Mouse (Mus musculus): ENCODE results near the gene Ppp1r27. TPM values are rescaled to one million over a fixed set of nuclear protein-coding genes. Genes with fewer than 3 reads are reported as not detected.
"Not testable (repeated sequence)": the region's sequence is repeated elsewhere in the genome, so short reads cannot be mapped to it uniquely, and the experiment has no call there.

Gene Ppp1r27
- polyA plus RNA-seq (2015; fragmentation: Nextera tagmentation; extraction: Ambion mirVana) = 3.3 and 8.5 TPM in 2 replicates

- Histone ChIP-seq H3K36me3 (ENCODE audit: control insufficient read depth, insufficient read depth) (no peaks in the 10 kb centered on the region), H3K9me3 (replicated peaks; ENCODE audit: control insufficient read depth, low read length) (no peaks in the 10 kb centered on the region), H3K4me2 (ENCODE audit: low read depth, low read length) (peak within 1 kb of the TSS; percentile 84), H3K4me3 (ENCODE audit: low read length) (peak within 1 kb of the TSS; percentile 68), H3K9ac (ENCODE audit: low read length) (peak within 1 kb of the TSS; percentile 86), H3K4me1 (ENCODE audit: control insufficient read depth, insufficient read depth, low read length) (peaks cover 26% of the 10 kb centered on the region), H3K27me3 (ENCODE audit: control insufficient read depth, insufficient read depth, low read length) (no peaks in the 10 kb centered on the region), H3K27ac (ENCODE audit: low read length) (peak within 1 kb of the TSS; percentile 69)
- WGBS = 92% methylated on average over 28 of the region's 28 CpGs
- ATAC-seq (replicated peaks; ENCODE audit: extremely low read depth, insufficient read depth, low FRiP score) = no peak
Measured at GRCm38 (mm10) chr11:120550810-120551440, at the start of gene Ppp1r27. Gene Ppp1r27, minus strand, starts transcription at chr11:120551132.

- no peak overlapping the region for H3K27ac ChIP-seq (ENCODE audit: low read length)
- WGBS = 85% methylated on average over 3 of the region's 3 CpGs
- peaks cover 17% of the 10 kb centered on the region for H3K4me1 ChIP-seq (ENCODE audit: control insufficient read depth, insufficient read depth, low read length)
- no peak overlapping the region for H3K4me2 ChIP-seq (ENCODE audit: low read depth, low read length)
- H3K27me3 ChIP-seq (ENCODE audit: control insufficient read depth, insufficient read depth, low read length) = no peaks in the 10 kb centered on the region
- no peak for ATAC-seq (replicated peaks; ENCODE audit: extremely low read depth, insufficient read depth, low FRiP score)
- H3K36me3 ChIP-seq (ENCODE audit: control insufficient read depth, insufficient read depth) = peaks cover 29% of the 10 kb centered on the region
- H3K4me3 ChIP-seq (ENCODE audit: low read length) = no peak overlapping the region
- H3K9me3 ChIP-seq (replicated peaks; ENCODE audit: control insufficient read depth, low read length) = no peaks in the 10 kb centered on the region
- H3K9ac ChIP-seq (ENCODE audit: low read length) = no peak overlapping the region
Measured at GRCm38 (mm10) chr11:120600716-120601115, 49.8 kb upstream of the Ppp1r27 start.

- 47% methylated on average over 17 of the region's 17 CpGs for WGBS
- H3K4me2 ChIP-seq (ENCODE audit: low read depth, low read length) = peak overlapping the region; percentile 90
- no peaks in the 10 kb centered on the region for H3K27me3 ChIP-seq (ENCODE audit: control insufficient read depth, insufficient read depth, low read length)
- H3K27ac ChIP-seq (ENCODE audit: low read length) = peak overlapping the region; percentile 73; the same call in 1 of the 2 replicates
- H3K9me3 ChIP-seq (replicated peaks; ENCODE audit: control insufficient read depth, low read length) = no peaks in the 10 kb centered on the region
- peaks cover 17% of the 10 kb centered on the region for H3K4me1 ChIP-seq (ENCODE audit: control insufficient read depth, insufficient read depth, low read length)
- peak overlapping the region; percentile 91 for H3K4me3 ChIP-seq (ENCODE audit: low read length)
- H3K9ac ChIP-seq (ENCODE audit: low read length) = peak overlapping the region; percentile 75
- peaks cover 39% of the 10 kb centered on the region for H3K36me3 ChIP-seq (ENCODE audit: control insufficient read depth, insufficient read depth)
- ATAC-seq (replicated peaks; ENCODE audit: extremely low read depth, insufficient read depth, low FRiP score) = no peak
Measured at GRCm38 (mm10) chr11:120598990-120599549, 48.1 kb upstream of the Ppp1r27 start.

GRCm38 (mm10) chr11:120598283-120598989, 47.5 kb upstream of the Ppp1r27 start, which contains the start of the genes Alyref and Anapc11:
Gene Alyref, minus strand, starts transcription at chr11:120598365.
Gene Anapc11, plus strand, starts transcription at chr11:120598421.
- peak; percentile 96 for ATAC-seq (replicated peaks; ENCODE audit: extremely low read depth, insufficient read depth, low FRiP score)
- no peaks in the 10 kb centered on the region for H3K9me3 ChIP-seq (replicated peaks; ENCODE audit: control insufficient read depth, low read length)

GRCm38 (mm10) chr11:120597240-120598235, 46.6 kb upstream of the Ppp1r27 start:
- H3K36me3 ChIP-seq (ENCODE audit: control insufficient read depth, insufficient read depth) = peaks cover 40% of the 10 kb centered on the region
- H3K4me1 ChIP-seq (ENCODE audit: control insufficient read depth, insufficient read depth, low read length) = peaks cover 17% of the 10 kb centered on the region
- peak overlapping the region; percentile 88 for H3K9ac ChIP-seq (ENCODE audit: low read length)
- peak overlapping the region; percentile 91 for H3K4me3 ChIP-seq (ENCODE audit: low read length)
- ATAC-seq (replicated peaks; ENCODE audit: extremely low read depth, insufficient read depth, low FRiP score) = peak; percentile 20
- H3K4me2 ChIP-seq (ENCODE audit: low read depth, low read length) = peak overlapping the region; percentile 77
- H3K27me3 ChIP-seq (ENCODE audit: control insufficient read depth, insufficient read depth, low read length) = no peaks in the 10 kb centered on the region
- whole genome bisulfite sequencing = 3% methylated on average over 88 of the region's 99 CpGs
- H3K27ac ChIP-seq (ENCODE audit: low read length) = peak overlapping the region; percentile 88
- no peaks in the 10 kb centered on the region for H3K9me3 ChIP-seq (replicated peaks; ENCODE audit: control insufficient read depth, low read length)

More at GRCm38 (mm10) chr11:120598283-120598989, 47.5 kb upstream of the Ppp1r27 start, which contains the start of the genes Alyref and Anapc11:
- Histone ChIP-seq H3K27ac (ENCODE audit: low read length) (peak within 1 kb of the TSS; percentile 88), H3K4me1 (ENCODE audit: control insufficient read depth, insufficient read depth, low read length) (peaks cover 17% of the 10 kb centered on the region), H3K9ac (ENCODE audit: low read length) (peak within 1 kb of the TSS; percentile 88), H3K4me2 (ENCODE audit: low read depth, low read length) (peak within 1 kb of the TSS; percentile 90), H3K4me3 (ENCODE audit: low read length) (peak within 1 kb of the TSS; percentile 91), H3K36me3 (ENCODE audit: control insufficient read depth, insufficient read depth) (peaks cover 40% of the 10 kb centered on the region), H3K27me3 (ENCODE audit: control insufficient read depth, insufficient read depth, low read length) (no peaks in the 10 kb centered on the region)
- WGBS = under 1% methylated on average over 84 of the region's 88 CpGs

GRCm38 (mm10) chr11:120588531-120588930, 37.6 kb upstream of the Ppp1r27 start:
- WGBS = 80% methylated on average over 6 of the region's 6 CpGs
- Histone ChIP-seq H3K9ac (ENCODE audit: low read length) (no peak overlapping the region), H3K4me3 (ENCODE audit: low read length) (no peak overlapping the region), H3K27ac (ENCODE audit: low read length) (no peak overlapping the region), H3K4me1 (ENCODE audit: control insufficient read depth, insufficient read depth, low read length) (no peaks in the 10 kb centered on the region), H3K27me3 (ENCODE audit: control insufficient read depth, insufficient read depth, low read length) (no peaks in the 10 kb centered on the region), H3K9me3 (replicated peaks; ENCODE audit: control insufficient read depth, low read length) (peaks cover 3% of the 10 kb centered on the region; the same call in 1 of the 2 replicates), H3K4me2 (ENCODE audit: low read depth, low read length) (no peak overlapping the region), H3K36me3 (ENCODE audit: control insufficient read depth, insufficient read depth) (peaks cover 65% of the 10 kb centered on the region)
- ATAC-seq (replicated peaks; ENCODE audit: extremely low read depth, insufficient read depth, low FRiP score) = no peak

- H3K27ac ChIP-seq (ENCODE audit: low read length) = no peak overlapping the region
- peaks cover 3% of the 10 kb centered on the region; the same call in 1 of the 2 replicates for H3K9me3 ChIP-seq (replicated peaks; ENCODE audit: control insufficient read depth, low read length)
- peaks cover 20% of the 10 kb centered on the region for H3K4me1 ChIP-seq (ENCODE audit: control insufficient read depth, insufficient read depth, low read length)
- no peak for ATAC-seq (replicated peaks; ENCODE audit: extremely low read depth, insufficient read depth, low FRiP score)
- H3K36me3 ChIP-seq (ENCODE audit: control insufficient read depth, insufficient read depth) = peaks cover 41% of the 10 kb centered on the region
- WGBS = 97% methylated on average over 1 of the region's 1 CpGs
- H3K9ac ChIP-seq (ENCODE audit: low read length) = no peak overlapping the region
- H3K4me2 ChIP-seq (ENCODE audit: low read depth, low read length) = no peak overlapping the region
- no peaks in the 10 kb centered on the region for H3K27me3 ChIP-seq (ENCODE audit: control insufficient read depth, insufficient read depth, low read length)
- no peak overlapping the region for H3K4me3 ChIP-seq (ENCODE audit: low read length)
Measured at GRCm38 (mm10) chr11:120583937-120584336, 33.0 kb upstream of the Ppp1r27 start.

GRCm38 (mm10) chr11:120582982-120583293, 32.0 kb upstream of the Ppp1r27 start:
- H3K9me3 ChIP-seq (replicated peaks; ENCODE audit: control insufficient read depth, low read length); H3K27ac ChIP-seq (ENCODE audit: low read length); H3K9ac ChIP-seq (ENCODE audit: low read length); ATAC-seq (replicated peaks; ENCODE audit: extremely low read depth, insufficient read depth, low FRiP score); H3K4me2 ChIP-seq (ENCODE audit: low read depth, low read length); H3K27me3 ChIP-seq (ENCODE audit: control insufficient read depth, insufficient read depth, low read length); H3K4me3 ChIP-seq (ENCODE audit: low read length): not testable (repeated sequence)
- WGBS = 93% methylated on average over 2 of the region's 2 CpGs
- H3K36me3 ChIP-seq (ENCODE audit: control insufficient read depth, insufficient read depth) = peaks cover 44% of the 10 kb centered on the region
- peaks cover 20% of the 10 kb centered on the region for H3K4me1 ChIP-seq (ENCODE audit: control insufficient read depth, insufficient read depth, low read length)
